Mouse (Mus musculus) liver, embryonic 11.5 days (tissue): ENCODE measurements around the gene Miga2. TPM values are rescaled to one million over a fixed set of nuclear protein-coding genes. Genes with fewer than 3 reads are reported as not detected.

Experiments
- ATAC-seq: fragments of 200-750 bp; cut with Nextera tagmentation; replicated peaks from 2 replicates; pipeline ENCODE4 v1.8.0; 2017; ENCODE audit warnings: moderate number of reproducible peaks, mild to moderate bottlenecking, moderate TSS enrichment, moderate library complexity; ENCODE audit not compliant: low FRiP score
- DNase-seq: peaks from one replicate; pipeline ENCODE4 v3.0.0-alpha.2; 2017; ENCODE audit warnings: low spot score
- H3K27ac ChIP-seq: fragments of 300-500 bp; sonication (generic); 2 replicates; pipeline ENCODE4 v1.5.1; 2014; ENCODE audit warnings: mild to moderate bottlenecking, low read depth, low read length, control low read depth
- H3K27me3 ChIP-seq: fragments of 300-500 bp; sonication (generic); replicated peaks from 2 replicates; pipeline ENCODE4 v1.6.1; 2014; ENCODE audit warnings: low read length, mixed read lengths; ENCODE audit not compliant: control insufficient read depth, insufficient read depth
- H3K36me3 ChIP-seq: fragments of 300-500 bp; sonication (generic); 2 replicates; pipeline ENCODE4 v1.6.1; 2014; ENCODE audit warnings: mild to moderate bottlenecking, low read length, moderate library complexity, mixed read lengths; ENCODE audit not compliant: control insufficient read depth, insufficient read depth
- H3K4me1 ChIP-seq: fragments of 300-500 bp; sonication (generic); replicated peaks from 2 replicates; pipeline ENCODE4 v1.6.1; 2014; ENCODE audit warnings: low read length, mixed read lengths; ENCODE audit not compliant: control insufficient read depth, insufficient read depth
- H3K4me2 ChIP-seq: fragments of 300-500 bp; sonication (generic); 2 replicates; pipeline ENCODE4 v1.6.1; 2014; ENCODE audit warnings: mild to moderate bottlenecking, control low read depth, moderate library complexity
- H3K4me3 ChIP-seq: fragments of 300-500 bp; sonication (generic); 2 replicates; pipeline ENCODE4 v1.5.1; 2014; ENCODE audit warnings: low read depth, low read length, control low read depth
- H3K9ac ChIP-seq: fragments of 300-500 bp; sonication (generic); 2 replicates; pipeline ENCODE4 v1.6.1; 2014; ENCODE audit warnings: low read depth, low read length, control low read depth
- H3K9me3 ChIP-seq: fragments of 300-500 bp; sonication (generic); 2 replicates; pipeline ENCODE4 v1.6.1; 2016; ENCODE audit warnings: low read length, inconsistent platforms, mixed read lengths; ENCODE audit not compliant: control insufficient read depth
- WGBS: fragments of 180-500 bp; shearing (Covaris S2); extraction: QIAGEN DNeasy Blood & Tissue Kit; methylation state at CpG from one replicate; pipeline ENCODE4 v1.1.7; 2014; 5-methylcytosine and 5-hydroxymethylcytosine counted together
- polyA plus RNA-seq: library from polyadenylated mRNA; unstranded; fragments of >200 nt; fragmentation: Nextera tagmentation; extraction: Ambion mirVana; gene quantifications from 2 replicates; pipeline ENCODE4 v1.2.1, GENCODE M21; 2014

The Miga2 gene
- polyA plus RNA-seq, 1 experiment from 2014 or later, result 19.7 TPM

DNA sequence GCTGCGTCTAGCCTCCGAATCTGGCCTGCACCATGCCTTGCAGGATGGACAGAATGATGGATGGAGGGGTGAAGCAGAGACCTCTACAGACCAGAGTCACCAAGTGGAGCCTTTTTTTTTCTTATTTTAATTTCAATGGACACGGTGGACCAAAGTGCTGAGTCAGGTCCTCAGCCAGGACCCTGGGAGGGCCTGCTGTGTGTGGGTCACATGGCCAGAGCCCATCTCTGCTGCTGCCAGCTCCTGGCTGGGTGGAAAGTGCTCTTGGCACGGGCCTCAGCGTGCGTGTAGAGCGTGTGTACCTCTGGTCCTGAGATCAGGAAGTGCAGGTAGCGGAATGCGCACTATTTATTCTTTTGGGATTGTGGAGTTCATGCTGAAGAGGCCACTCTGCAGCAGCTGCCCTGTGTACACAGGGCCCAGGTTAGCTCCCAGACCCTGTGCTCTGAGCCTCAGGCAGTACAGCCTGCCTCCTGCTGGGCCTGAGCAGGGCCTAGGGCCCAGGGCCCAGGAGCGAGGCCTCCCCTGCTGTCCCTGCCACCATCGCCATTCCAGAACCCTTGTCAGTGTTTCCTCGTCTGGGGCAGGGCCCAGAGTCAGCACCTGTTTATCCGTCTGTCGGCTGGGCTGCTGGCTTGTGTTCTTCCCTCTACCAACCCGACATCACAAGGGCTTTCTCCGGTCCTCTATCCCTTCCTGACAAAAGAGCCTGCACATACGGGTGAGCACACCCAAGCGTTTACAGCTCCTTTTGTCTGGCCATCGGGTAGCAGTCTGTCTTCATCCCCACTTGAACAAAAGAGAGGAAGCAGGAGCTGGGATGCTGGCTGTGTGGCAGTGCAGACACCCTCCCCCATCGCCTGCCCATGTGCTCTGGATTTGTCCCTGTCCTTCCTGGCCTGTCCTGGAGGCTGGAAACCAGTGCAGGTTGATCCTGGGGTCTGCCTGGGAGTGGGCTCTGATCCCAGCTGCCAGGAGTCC, 35.4 kb downstream of the Miga2 start:
- Histone ChIP-seq H3K4me2 (no peak overlapping the region), H3K27ac (no peak overlapping the region), H3K9ac (no peak overlapping the region), H3K27me3 (no peaks in the 10 kb centered on the region), H3K4me3 (no peak overlapping the region), H3K36me3 (peaks cover 44% of the 10 kb centered on the region), H3K9me3 (no peaks in the 10 kb centered on the region), H3K4me1 (no peaks in the 10 kb centered on the region)
- WGBS, result 76% methylated on average over 20 of the region's 20 CpGs
- DNase-seq, result no peak
- no peak for ATAC-seq

DNA sequence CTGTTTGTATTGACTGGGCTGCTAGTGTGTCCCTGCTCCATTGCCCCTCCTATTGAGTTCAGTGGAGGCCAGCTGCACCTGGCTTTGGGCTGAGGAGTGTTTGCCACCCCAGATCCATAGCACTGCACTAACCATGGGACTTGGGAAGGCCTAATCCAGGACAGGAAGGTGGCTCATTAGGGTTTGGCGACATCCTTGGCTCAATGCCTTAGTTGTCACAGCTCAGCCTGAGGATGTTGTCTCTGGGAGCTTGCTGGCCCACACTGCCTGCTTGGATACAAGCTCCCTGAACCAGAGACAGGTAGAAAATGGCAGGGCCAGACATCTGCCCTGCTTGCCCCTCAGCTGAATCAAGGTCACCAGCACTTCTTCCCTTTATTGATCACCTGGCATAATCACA, 37.5 kb downstream of the Miga2 start:
- Histone ChIP-seq H3K4me1 (no peaks in the 10 kb centered on the region), H3K4me3 (no peak overlapping the region), H3K27ac (no peak overlapping the region), H3K9me3 (no peaks in the 10 kb centered on the region), H3K9ac (no peak overlapping the region), H3K27me3 (no peaks in the 10 kb centered on the region), H3K36me3 (peaks cover 39% of the 10 kb centered on the region), H3K4me2 (no peak overlapping the region)
- no peak for ATAC-seq
- DNase-seq, result no peak
- 93% methylated on average over 1 of the region's 1 CpGs for WGBS

DNA sequence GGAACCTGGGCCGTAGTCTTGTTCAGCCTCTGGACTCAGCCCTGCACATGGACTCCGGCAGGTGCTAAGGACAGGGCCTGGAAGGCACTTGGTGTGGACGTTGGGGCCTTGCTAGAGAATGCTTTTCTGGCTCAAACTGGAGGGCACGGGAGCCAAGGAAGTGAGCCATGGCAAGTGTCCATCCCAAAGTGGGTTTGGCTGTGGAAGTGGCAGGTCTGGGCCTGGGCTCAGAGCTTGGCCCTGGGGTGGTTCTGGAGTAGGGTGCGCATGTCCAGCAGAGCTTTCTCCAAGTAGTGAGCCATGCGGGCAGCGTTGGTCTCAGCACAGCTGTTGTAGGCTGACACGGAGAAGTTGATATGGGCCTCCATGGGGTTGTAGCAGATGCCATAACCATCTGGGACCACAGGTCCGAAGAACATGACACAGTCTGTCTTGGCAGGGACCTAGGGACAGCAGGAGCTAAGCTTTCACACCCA, 38.4 kb downstream of the Miga2 start:
- H3K9me3 ChIP-seq, result no peaks in the 10 kb centered on the region
- no peak for DNase-seq
- peaks cover 36% of the 10 kb centered on the region for H3K36me3 ChIP-seq
- H3K27me3 ChIP-seq, result no peaks in the 10 kb centered on the region
- H3K4me1 ChIP-seq, result no peaks in the 10 kb centered on the region
- H3K27ac ChIP-seq, result no peak overlapping the region
- no peak overlapping the region for H3K9ac ChIP-seq
- WGBS, result 89% methylated on average over 9 of the region's 9 CpGs
- H3K4me2 ChIP-seq, result no peak overlapping the region
- H3K4me3 ChIP-seq, result no peak overlapping the region
- ATAC-seq, result no peak

DNA sequence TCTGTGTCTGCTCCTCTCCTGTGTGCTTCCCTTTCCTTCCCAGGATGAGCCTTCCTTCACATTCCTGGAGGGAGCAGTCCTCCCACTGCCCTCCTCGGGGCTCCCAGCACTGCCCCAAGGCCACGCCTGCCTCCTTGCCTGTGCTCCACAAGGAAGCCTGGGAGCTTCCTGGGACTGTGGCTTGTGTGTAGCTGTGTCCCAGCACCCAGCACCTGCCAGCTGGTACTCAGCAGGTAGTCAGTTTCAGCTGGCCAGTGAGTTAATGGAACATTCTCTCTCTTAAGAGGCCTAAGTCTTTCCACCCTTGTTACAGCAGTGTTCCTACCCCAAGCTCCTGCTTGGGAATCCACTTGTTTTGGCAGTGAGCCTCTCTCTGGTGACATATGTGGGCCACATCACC, 38.8 kb downstream of the Miga2 start:
- Histone ChIP-seq H3K27me3 (no peaks in the 10 kb centered on the region), H3K4me1 (no peaks in the 10 kb centered on the region), H3K36me3 (peaks cover 32% of the 10 kb centered on the region), H3K27ac (no peak overlapping the region), H3K4me2 (no peak overlapping the region), H3K4me3 (no peak overlapping the region), H3K9me3 (no peaks in the 10 kb centered on the region), H3K9ac (no peak overlapping the region)
- 73% methylated on average over 2 of the region's 2 CpGs for WGBS
- ATAC-seq, result no peak
- DNase-seq, result no peak

DNA sequence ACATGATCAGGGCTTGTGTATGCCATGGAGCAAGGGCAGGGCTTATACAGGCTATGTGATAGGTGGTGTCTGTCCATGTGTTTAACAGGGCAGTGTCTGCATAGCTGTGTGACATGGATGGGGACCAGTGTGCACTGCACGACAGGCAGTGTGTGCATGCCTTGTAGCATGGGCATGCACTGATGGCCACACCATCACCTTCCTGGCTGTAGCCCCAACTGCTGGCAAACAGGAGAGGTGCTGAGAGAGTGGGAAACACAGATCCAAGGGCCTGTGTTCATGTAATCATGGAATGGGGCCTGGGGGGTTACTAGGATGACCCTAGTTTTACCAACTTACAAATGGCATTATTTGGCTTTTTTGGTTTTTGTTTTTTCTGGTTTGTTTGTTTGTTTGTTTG, 39.8 kb downstream of the Miga2 start:
- H3K36me3 ChIP-seq, result peaks cover 29% of the 10 kb centered on the region
- H3K27me3 ChIP-seq, result no peaks in the 10 kb centered on the region
- no peaks in the 10 kb centered on the region for H3K4me1 ChIP-seq
- no peak overlapping the region for H3K4me3 ChIP-seq
- ATAC-seq, result no peak
- 81% methylated on average over 1 of the region's 1 CpGs for WGBS
- no peaks in the 10 kb centered on the region for H3K9me3 ChIP-seq
- no peak overlapping the region for H3K9ac ChIP-seq
- no peak for DNase-seq
- H3K27ac ChIP-seq, result no peak overlapping the region
- H3K4me2 ChIP-seq, result no peak overlapping the region

DNA sequence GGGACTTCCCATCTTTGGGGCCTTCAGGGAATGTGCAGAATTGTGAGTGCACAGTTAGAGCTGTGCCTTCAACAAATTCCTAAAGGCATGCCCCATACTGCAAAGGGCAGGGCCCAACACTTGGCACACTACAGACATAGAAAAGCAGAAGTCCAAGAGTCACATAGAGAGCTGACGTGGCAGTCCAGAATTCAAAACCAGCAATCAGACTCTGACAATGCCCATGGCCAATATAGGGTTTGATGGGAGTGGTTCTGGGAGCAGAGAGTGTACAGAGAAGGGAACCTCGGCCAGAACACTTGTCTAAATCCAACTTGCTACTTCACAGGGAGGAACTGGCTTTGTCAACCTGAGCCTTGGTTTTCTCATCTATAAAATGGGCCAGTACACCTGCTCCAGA, 43.2 kb downstream of the Miga2 start:
- Histone ChIP-seq H3K36me3 (peaks cover 21% of the 10 kb centered on the region), H3K9me3 (no peaks in the 10 kb centered on the region), H3K4me2 (no peak overlapping the region), H3K27me3 (no peaks in the 10 kb centered on the region), H3K4me1 (no peaks in the 10 kb centered on the region), H3K9ac (no peak overlapping the region), H3K4me3 (no peak overlapping the region), H3K27ac (no peak overlapping the region)
- no peak for ATAC-seq
- DNase-seq, result no peak
- WGBS, result 74% methylated on average over 2 of the region's 2 CpGs

DNA sequence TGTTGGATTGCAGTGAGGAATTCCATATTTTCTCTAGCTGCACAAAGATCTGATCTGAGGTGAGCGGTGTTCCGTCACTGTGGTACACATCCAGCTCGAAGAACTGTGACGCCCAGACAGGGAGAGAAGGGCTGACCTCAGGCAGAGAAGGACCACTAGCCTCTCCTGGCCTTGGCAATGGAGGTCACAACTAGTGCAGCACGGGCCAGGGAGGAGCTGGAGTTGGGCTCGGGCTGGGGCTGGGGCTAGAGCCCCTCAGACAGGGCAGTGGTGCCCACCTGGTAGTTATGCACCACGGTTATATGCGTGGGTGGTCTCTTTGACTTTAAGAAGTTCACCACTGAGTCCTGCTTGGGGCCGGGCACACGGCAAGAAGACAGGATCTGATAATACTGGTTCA, 43.7 kb downstream of the Miga2 start:
- Histone ChIP-seq H3K4me2 (no peak overlapping the region), H3K36me3 (peaks cover 21% of the 10 kb centered on the region), H3K9ac (no peak overlapping the region), H3K27ac (no peak overlapping the region), H3K4me1 (no peaks in the 10 kb centered on the region), H3K9me3 (no peaks in the 10 kb centered on the region), H3K4me3 (no peak overlapping the region), H3K27me3 (no peaks in the 10 kb centered on the region)
- DNase-seq, result no peak
- WGBS, result 79% methylated on average over 10 of the region's 10 CpGs
- no peak for ATAC-seq

DNA sequence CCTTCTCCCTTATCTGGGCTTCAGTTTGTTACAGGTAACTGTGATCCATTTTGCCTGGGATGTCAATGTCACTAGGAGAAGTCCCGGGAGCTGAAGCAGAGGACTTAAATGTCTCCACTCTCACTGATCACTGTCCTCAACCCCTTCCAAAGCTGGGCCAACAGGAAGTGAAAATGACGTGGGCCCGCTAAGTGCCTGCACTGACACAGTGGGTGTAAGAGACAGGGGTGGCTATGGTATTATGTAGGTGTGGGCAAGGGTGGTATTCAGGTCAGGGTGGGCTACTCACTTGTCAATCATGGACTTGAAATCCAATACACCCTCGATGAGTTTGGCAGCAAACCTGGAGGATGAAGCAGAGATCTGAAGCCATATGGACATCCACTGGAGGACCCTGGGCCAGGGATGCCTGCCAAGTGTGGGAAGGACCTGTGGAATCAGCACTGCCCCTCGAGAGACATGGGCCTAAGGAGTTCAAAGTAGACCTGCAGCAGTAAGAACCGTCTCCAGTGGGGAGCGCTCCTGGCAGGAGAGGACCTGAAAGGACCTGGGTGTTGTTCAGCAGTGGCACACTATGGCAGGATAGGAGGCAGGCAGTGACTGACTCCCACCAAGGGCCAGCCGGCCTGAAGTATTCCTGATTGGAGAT, 44.5 kb downstream of the Miga2 start:
- ATAC-seq (no peak), DNase-seq (no peak)
- no peaks in the 10 kb centered on the region for H3K27me3 ChIP-seq
- 81% methylated on average over 8 of the region's 8 CpGs for WGBS
- no peaks in the 10 kb centered on the region for H3K9me3 ChIP-seq
- H3K4me3 ChIP-seq, result no peak overlapping the region
- no peak overlapping the region for H3K4me2 ChIP-seq
- peaks cover 16% of the 10 kb centered on the region for H3K36me3 ChIP-seq
- no peak overlapping the region for H3K27ac ChIP-seq
- no peaks in the 10 kb centered on the region for H3K4me1 ChIP-seq
- no peak overlapping the region for H3K9ac ChIP-seq
